Mouse (Mus musculus): ENCODE results near the gene Rapgef2.

The Rapgef2 gene

DNA sequence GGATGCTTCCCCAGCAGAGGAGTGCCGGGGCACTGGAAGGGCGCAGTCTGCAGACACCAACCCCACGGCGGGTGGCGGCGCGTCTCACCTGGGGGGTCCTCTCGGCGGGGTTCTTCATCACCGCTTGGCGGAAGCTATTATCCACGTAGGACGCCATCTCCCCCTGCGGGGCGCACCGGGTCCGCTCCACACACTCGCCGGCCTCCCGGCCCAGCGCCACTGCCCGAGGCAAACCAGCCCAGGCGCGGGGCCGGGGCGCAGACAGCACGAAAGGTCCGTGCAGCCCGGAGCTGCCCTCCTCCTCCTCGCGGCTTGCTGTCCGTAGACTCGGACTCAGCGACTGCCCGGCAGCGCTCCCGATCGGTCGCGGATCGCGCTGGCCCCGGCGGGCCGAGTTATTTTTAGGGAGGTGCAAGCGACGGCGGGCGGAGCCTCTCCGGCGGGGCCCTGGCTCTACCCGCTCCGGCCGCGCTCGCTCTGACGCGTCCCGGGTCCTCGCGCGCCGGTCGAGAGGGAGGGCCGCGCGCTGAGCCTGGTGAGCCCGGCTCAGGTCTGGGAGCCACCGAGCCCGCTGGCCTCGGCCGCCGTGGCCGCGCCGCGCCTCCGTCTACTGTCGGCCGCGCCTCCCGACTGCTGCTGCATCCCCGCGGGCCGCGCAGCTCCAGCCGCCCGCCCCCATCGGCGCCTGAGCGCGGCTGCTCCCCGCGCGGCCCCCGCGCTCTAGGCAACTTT lies at the start of gene Rapgef2:
Gene Rapgef2, minus strand, starts transcription at position 142 of the 732 bp plus-strand sequence.
- DNase-seq (ENCODE audit: low read depth, low spot score): peak; percentile 75

DNA sequence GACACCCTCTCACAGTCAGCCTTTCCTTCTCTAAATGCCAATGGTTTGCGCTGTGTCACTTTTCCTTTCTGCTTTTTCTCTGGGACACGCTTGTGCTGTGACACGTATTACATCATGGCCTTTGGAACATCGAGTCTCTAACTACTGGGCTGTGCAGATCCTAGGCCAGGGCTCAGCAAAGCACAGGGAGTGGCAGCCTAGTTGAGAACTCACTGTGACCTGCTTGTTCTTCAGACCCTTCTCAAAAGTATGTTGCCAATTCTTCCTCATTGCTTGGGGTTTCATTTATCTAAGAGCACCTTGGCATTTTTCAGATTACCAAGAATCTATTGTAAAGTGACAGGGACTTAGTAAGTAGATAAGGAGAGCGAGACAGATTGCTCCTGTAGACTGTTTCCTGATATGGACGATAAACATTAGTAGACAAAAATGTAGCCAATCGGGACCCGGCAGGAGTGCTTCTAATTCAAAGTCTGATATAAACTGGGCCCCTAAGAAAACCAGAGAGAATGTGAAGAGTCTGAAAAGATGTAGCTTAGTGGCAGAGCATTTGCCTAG lies 47.4 kb upstream of the Rapgef2 start:
- DNase-seq (ENCODE audit: low read depth, low spot score): no peak

DNA sequence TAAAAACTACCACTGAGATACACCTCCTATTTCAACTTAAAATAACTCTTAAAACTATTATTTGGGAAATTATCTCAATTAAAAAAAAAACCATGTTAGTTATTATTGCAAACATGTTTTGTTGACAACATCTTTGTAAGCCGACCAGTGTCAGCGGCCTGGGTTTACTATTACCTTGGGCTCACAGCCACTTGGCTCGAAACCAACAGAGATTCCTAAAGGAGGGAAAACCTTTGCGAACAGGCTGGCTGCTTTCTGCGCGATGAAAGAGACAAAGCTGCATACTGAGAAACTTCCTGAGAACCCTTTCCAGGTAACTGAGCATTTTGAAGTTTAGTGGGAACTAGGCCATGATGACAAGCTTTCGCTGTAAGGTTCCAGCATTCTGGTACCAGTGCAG lies 46.7 kb upstream of the Rapgef2 start:
- DNase-seq (ENCODE audit: low read depth, low spot score): no peak

DNA sequence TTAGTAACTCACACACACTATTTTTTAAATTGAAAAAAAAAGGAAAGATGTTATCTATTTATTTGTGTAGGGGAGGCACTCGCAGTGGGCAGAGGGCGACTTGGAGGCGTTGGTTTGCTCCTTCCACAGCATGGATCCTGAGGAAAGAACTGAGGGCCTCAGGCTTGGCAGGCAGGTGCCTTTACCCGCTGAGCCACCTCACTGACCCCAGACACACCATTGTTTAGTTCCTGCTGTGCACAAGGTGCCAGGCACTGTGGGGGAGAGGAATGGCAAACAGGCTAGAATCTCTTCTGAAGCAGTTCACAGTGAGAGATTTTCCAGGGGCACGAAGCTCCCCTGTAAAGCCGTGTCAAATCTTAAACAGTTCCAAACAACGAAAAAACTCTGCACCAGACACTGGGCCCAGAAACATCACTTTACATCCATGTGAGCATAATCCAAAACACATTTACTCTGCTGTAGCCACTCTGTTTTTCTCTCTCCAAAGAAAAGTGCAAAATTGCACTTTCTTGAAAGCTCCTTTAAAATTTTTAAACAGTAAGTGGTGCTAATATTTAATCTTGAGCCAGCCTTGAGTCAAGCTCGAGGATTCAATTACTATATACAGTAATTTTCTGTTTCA lies 43.5 kb upstream of the Rapgef2 start:
- no peak for DNase-seq (ENCODE audit: low read depth, low spot score)

DNA sequence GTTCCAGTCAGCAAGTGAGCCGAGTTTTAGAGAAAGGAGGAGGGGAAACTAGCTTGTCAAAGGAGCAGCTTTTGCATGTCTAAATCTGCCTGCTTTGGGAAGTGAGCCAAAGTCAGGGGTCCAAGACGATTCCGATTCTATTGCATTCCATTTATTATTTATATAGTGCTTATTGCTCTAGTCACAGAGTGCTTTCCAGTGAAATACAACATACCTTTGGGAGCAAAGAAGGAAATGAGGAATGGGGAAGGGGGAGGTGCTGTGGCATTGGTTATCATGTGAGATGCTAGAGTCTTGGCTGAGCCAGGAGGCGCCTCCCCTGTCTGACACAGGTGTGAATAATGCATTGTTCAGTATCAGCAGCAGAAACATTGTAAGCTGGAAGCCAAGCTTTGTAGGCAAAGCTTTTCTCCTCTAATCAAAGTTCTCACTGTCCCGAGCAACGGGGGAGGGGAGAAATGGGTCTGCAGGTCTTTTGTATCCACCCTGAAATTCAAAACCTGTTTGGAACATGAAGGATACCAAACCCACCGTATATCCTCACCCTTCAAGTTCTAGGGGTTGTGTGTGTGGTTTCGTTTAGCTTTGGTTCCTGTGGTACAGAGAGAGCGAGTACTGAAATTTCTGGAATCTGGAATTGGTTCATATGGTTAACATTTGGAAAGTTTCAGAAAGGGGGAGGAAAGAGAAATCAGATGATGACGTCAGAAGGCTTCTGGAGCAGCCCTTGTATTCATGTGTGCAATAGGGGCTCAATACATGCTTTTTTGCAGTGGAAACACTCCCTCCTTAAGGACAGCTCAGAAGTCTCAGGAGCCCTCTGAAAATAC lies 38.6 kb upstream of the Rapgef2 start:
- DNase-seq (ENCODE audit: low read depth, low spot score): no peak

DNA sequence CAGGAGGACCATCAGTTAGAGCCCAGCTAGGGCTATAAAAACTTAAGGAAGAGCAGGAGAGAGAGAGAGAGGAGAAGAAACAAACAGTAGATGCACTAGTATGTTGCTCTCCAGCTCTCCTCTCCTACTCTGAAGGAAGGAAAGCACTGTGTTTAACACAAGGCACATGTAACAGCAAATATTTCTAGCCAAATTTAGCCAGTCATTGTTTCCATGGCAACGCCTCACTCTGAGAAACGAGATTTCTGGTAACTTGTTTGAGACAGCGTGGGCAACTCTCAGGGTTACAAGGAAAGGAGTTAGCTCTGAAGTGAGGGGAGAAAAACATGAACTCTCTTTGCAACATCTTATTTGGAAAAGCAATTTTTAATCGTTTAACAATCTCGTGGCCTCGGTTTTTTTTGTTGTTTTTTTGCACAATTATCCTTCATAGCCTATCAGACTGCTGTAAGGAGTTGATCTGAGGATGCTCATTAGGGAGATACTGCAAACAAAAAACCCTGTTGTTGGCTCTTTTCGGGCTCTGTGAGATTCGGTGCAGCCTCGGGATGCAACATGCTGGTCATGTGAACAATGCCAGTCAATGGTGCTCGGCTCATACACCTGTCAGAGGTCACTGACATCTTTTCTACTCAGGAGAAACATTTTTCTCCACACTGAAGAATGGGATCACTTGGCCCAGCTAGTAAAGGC lies 27.8 kb upstream of the Rapgef2 start:
- peak; percentile 95 for DNase-seq (ENCODE audit: low read depth, low spot score)

DNA sequence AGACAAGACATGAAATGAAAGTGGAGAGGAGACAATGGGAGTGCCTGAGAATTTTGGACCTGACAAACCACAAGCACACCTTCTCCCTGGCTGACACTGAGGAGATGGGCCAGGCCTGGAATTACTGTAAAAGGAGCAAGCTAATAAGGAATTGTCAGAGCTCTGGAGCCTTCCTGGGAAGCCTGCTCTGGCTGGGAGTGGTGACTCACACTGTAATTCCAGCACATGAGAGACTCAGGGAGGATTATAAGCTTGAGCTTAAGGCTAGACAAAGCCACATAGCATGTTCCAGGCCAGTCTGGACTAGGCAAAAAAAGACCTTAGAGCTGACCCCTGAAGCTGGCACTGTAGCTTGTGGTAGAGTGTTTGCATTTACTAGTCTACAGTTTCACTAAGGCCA lies 25.6 kb upstream of the Rapgef2 start:
- peak; percentile 64 for DNase-seq (ENCODE audit: low read depth, low spot score)

DNA sequence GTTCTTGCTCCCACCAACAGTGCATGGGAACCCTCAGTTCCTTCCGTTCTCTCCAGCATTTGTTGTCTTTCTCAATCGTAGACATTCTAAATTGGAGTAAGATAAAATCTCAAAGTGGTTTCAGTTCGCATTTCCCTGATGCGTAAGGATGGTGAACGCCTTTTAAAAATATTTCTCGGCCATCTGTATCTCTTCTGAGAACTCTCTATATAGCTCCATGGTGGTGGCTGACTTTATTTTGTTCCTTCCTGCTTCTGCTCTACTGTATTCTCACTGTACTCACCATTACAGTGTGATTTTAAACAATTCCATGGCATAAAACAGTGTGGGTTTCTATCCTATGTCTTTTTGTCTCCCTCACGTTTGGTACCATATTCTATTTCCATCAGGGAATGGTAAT lies 23.9 kb upstream of the Rapgef2 start:
- peak; percentile 33 for DNase-seq (ENCODE audit: low read depth, low spot score)

DNA sequence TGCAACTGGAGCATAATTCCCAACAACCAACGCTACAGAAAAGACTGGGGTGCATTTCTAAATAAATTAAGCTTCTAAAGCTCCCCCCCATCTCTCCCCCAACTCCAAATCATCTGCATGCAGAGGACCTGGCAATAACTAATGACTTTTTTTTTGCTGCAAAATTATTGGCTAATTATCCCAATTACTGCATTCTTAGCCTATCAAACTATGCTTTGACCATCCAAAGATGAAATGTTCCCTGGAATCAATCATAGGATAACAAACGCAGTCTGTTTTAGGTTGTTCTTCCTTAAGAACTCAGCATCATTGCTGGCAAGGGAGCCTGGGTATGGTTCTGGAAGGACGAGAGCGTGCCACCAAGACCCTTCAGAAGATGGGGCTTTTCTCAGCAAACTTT lies 22.3 kb upstream of the Rapgef2 start:
- DNase-seq (ENCODE audit: low read depth, low spot score): no peak

DNA sequence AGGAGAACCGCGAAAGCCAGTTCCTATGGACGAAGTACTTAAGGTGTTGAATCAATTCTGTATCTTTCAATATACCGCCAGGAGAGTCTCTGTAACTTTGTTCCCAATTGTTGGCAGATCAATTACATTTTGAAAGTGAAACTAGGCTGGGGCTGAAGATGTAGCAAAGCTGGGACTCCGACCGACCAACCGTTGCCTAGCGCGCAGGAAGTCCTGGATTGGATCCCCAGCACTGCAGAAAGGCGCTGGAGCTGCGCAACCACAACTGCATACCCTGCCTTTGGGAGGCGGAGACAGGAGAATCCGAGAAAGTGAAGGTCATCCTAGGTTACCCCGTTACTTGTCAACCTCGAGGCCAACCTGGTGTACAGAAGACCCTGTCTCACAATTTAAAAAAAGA lies 13.1 kb upstream of the Rapgef2 start:
- no peak for DNase-seq (ENCODE audit: low read depth, low spot score)

DNA sequence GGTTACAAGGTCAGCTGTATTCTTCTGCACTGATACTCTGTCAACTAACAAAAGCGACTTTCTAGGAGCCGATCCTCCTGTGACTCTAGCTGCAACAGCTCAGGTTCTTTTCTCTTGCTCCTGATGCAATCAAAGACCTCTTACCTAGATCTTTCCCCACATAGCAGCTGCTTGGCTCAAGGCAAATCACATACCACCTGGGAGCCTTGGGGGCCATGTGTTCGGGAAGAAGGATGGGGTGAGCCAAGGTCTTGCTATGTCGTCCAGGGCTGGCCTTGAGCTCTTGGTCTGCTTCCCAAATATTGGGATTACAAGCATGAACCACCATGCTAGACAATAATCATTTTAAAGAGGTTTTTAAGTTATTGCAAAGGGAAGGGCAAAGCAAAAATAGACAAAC lies 11.0 kb upstream of the Rapgef2 start:
- no peak for DNase-seq (ENCODE audit: low read depth, low spot score)

DNA sequence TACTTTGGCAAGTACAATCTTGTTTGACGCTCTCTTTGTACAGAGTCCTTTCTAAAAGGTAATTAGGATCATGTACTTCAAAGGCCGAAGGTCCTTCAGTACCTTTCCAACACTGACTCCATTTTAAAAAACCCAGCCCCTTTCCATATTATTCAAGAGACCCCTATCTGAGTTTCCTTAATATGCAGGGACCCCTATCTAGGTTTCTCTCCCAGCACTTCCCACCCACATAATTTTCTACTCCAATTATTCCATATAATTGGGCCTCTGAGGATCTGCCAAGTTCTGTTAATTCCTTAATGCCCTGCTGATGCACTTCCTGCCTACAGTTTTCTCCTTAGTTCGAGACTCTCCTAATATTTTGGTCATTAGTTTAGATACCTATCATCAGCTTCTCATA lies 10.3 kb upstream of the Rapgef2 start:
- DNase-seq (ENCODE audit: low read depth, low spot score): no peak

DNA sequence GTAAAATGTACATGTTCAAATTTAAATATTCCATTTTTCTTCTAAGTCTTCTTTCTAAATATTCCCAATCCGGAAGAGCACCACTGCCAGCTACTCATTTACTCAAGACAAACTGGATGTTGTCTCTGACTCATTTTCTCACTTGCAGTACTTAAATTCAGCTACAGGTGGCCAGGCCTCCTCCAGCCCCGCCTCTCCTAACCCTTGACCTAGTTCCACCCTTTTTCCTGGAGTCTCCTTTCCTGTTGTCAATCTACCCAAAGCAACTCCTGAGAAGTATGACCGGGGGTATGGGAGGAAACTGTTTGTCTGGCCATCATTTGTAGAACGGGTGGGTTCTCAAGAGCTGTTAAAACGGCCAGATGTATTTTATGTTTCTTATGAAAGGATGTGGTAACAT lies 9.7 kb upstream of the Rapgef2 start:
- peak; percentile 40 for DNase-seq (ENCODE audit: low read depth, low spot score)

DNA sequence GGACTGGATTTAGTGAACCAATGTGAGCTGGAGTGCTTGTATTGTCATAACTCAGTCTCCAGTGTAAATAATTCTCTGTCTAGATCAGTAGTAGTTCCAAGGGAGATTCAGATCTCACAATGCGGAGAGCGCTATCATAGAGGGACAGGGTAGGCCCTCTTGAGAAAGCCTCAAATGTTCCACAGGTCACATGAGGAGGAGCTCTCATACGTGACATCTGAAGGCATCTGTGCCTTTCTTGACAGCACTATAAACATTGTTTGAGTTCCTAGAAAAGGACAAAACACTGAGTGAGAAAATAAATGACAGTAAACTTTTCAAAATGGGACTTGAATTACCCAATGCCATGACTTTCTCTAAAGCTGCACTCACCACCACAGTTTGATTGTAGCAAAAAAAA lies 8.4 kb upstream of the Rapgef2 start:
- no peak for DNase-seq (ENCODE audit: low read depth, low spot score)

DNA sequence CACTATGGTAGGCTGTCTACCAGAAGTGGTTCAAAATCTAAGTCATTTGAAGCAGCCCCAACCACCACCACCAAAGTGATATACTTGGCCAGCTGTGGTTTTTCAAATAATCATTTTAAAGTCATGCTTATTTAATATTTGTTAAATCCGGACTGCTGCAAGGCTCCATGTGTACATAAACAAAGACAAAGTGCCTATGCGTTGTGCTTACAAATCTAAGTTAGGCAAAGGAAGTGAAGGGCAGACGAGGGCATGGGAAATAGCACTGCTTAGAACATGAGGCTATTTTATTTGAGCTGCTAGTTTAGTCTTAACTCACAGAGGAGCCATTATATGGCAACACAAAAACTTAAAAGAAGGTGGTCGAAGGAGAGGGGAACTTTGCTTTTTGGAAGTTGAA lies 6.7 kb upstream of the Rapgef2 start:
- DNase-seq (ENCODE audit: low read depth, low spot score): no peak

DNA sequence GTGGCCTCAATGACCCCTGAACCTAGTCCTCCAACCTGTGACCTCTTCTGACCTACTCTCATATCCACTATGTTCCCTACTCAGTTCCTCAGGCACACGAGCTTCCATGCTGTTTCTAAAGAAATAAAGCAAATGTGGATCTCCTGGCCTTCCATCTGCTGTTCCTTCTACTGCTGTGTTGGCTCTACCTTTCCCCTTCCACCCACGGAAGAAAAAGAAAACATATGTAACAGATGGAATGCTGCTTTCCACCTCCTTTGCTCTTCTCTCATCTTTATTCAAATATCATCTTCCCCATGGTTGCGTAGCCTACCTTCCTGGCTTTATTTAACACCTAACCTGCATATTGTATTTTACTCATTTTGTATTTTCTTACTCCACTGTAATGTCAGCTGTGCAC lies 2.7 kb upstream of the Rapgef2 start:
- DNase-seq (ENCODE audit: low read depth, low spot score): peak; percentile 78

DNA sequence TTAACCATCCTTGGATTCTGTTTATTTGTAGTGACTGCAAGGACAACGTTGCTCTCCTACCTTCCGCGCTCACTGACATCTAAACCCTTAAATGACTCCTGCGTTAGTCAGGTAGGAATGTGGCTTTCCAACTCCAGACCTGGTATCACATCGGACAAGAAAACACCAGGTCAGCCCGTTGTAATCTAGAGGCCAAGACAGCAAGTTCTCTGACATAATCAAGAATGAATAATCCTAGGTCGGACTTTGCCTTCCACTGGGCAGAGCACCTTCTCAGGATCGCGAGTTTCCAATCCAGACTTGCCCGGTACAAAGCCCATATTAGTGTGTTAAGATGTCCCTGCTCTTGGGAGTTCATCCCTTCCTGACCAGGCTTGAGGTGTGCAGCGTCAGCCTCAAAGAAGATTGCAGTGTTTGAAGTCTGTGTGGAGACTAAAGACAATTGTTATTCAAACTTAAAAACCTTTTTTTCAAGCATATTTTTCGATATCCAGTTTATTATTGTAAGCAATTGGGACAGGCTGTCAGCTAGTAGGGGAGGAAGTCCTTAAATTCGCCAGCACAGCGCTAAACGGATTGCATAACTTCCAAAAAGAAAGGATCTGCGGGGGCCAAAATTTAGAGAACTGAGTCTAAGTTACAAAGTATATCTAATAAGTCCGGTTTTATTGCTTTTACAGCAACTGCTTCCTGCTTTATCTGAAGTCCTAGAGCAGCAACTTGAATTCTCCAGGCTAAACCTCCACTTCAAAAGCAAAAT lies 1.6 kb upstream of the Rapgef2 start:
- peak; percentile 48 for DNase-seq (ENCODE audit: low read depth, low spot score)

DNA sequence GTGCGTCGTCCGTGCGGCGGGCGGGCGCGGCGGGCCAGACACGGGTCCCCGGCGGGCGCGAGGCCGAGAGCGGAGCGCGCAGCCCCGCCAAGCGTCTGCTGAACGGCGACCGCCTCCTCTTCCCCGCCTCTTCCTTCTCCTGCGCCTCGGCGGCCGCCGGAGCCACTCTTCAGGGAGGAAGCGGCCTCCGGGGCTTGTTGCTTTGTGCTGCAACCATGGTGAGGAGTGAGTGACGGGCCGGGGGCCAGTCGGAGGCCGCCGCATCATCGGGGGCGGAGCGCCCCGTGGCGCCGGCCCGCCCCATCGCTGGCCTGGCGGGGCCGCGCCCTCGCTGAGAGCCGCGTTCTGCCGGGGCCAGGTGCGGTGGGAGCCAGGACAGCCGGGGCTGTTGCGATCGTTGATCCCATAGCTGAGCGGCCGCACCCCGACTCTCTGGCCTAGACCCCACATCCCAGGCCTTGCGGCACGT lies 825 bp upstream of the Rapgef2 start:
- DNase-seq (ENCODE audit: low read depth, low spot score): peak; percentile 97

DNA sequence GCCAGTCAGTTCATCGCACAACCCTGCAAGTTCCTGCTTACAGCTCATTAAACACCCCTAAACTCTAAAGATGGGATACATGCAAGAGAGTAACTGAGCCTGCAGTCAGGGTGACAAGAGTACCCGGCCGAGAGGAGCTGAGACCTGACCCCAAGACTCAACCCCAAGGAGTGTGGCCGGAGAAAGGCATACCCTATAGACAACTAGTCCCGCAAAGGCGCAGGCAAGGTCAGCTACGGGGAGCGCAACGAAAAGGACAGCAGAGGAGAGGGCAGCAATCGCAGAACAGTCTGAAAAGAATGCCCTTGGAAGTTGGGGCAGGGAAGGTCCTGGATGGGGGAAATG lies 314 bp downstream of the Rapgef2 start:
- peak; percentile 36 for DNase-seq (ENCODE audit: low read depth, low spot score)

DNA sequence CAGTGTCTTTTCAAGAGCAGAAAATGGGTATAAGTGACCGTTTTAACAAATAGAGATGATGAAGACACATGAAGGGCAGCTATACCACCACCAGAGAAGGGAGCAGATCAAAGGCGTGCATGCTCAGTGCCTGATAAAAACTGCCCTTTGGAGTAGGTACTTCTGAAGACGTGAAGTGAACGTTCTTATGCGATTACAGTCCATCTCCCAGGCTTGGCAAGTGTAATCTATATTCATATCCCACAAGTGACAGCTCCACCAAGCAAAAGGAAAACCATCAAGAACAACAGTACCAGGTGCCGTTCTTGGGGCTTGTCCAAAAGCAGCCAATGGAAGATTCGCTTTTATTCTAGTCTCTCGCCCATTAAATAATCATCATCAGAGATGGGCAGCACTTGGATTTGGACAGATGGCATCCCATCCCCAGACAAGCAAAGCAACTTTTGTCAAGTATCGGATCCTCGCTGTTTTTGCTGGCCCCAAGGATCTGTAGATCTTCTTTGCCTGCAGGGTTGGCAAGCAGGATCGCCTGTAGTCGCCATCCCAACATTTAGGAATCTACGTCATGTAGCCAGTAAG lies 1.1 kb downstream of the Rapgef2 start:
- peak; percentile 77 for DNase-seq (ENCODE audit: low read depth, low spot score)

DNA sequence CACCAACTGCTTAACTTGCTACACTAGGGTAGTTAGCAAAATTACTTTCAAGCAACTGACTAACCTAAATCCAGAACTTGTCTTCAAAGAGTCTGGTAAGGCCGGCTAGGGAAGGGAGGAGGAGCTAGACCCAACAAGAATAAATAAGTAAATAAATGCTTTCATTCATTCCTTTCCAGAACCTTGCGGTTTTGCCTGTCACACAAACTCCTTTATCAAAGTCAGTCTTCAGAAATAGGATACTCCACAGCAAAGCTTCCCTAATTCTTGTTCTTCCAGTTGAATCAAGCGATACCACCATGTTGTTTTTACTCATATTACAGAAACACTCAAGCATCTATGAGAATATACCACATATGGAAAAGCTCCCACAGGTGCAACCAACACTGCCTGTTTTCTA lies 2.3 kb downstream of the Rapgef2 start:
- no peak for DNase-seq (ENCODE audit: low read depth, low spot score)

All from brain, adult 2 months (tissue).